Mouse (Mus musculus) activated CD4-positive, CD25-positive, alpha-beta regulatory T cell (primary cell): ENCODE data around the gene Crct1. TPM values are rescaled to one million over a fixed set of nuclear protein-coding genes. Genes with fewer than 3 reads are reported as not detected.

Experiments
- polyA plus RNA-seq, 2 experiments: library from polyadenylated mRNA; unstranded; fragments of 100-300 nt; shearing (Covaris generic); gene quantifications; one replicate each; pipeline ENCODE4 v1.2.1; 2017

Gene Crct1
- polyA plus RNA-seq = not detected

GRCm38 (mm10) chr3:93015460-93016104, at the start of gene Crct1:
TSS of gene Crct1 (minus strand) at chr3:93015687.

GRCm38 (mm10) chr3:93018960-93019359, 3.5 kb upstream of the Crct1 start, which contains the start of gene Lce1m:
TSS of gene Lce1m (minus strand) at chr3:93019060.

GRCm38 (mm10) chr3:92991926-92992325, 23.6 kb downstream of the Crct1 start, which contains the start of gene Lce3f:
TSS of gene Lce3f (plus strand) at chr3:92992226.

GRCm38 (mm10) chr3:92966761-92967160, 48.7 kb downstream of the Crct1 start, which contains the start of gene Lce3e:
TSS of gene Lce3e (plus strand) at chr3:92967061.

Other genes starting within 250 kb of the Crct1 start
- gene Lce1i, start 236.8 kb downstream of the Crct1 start, polyA plus RNA-seq = not detected
- gene Lce1j, start 225.2 kb downstream of the Crct1 start, polyA plus RNA-seq = not detected
- not detected for gene Lce1k, start 207.8 kb downstream of the Crct1 start, polyA plus RNA-seq
- not detected for gene Kprp, start 188.4 kb downstream of the Crct1 start, polyA plus RNA-seq
- not detected for gene Lce1l, start 164.4 kb downstream of the Crct1 start, polyA plus RNA-seq
- not detected for gene 2310050C09Rik, start 145.5 kb downstream of the Crct1 start, polyA plus RNA-seq
- gene Lce3a, start 89.5 kb downstream of the Crct1 start, polyA plus RNA-seq = not detected
- gene Lce3b, start 82.7 kb downstream of the Crct1 start, polyA plus RNA-seq = not detected
- not detected for gene Lce3c, start 71.2 kb downstream of the Crct1 start, polyA plus RNA-seq
- gene Lce3d, start 58.3 kb downstream of the Crct1 start, polyA plus RNA-seq = not detected
- gene Lce3e, start 48.6 kb downstream of the Crct1 start, polyA plus RNA-seq = not detected
- not detected for gene Lce3f, start 23.5 kb downstream of the Crct1 start, polyA plus RNA-seq
- not detected for gene Lce1m, start 3.4 kb upstream of the Crct1 start, polyA plus RNA-seq
- gene Gm4858, start 53.1 kb upstream of the Crct1 start, polyA plus RNA-seq = 1 to 10 TPM in 1 of 2 experiments, not detected in 1; 1.6 TPM
- not detected for gene Crnn, start 129.1 kb upstream of the Crct1 start, polyA plus RNA-seq
- gene Flg2, start 181.6 kb upstream of the Crct1 start, polyA plus RNA-seq = under 1 TPM in 1 of 2 experiments, not detected in 1; 0.07 TPM